Mouse (Mus musculus) kidney, postnatal 0 days (tissue): Measurements from ENCODE around the gene Pnliprp1. TPM values are rescaled to one million over a fixed set of nuclear protein-coding genes. Genes with fewer than 3 reads are reported as not detected.

ENCODE experiments used
- ATAC-seq: fragments of 200-750 bp; cut with Nextera tagmentation; replicated peaks from 2 replicates; pipeline ENCODE4 v1.8.0; 2017; ENCODE audit warnings: low read depth, moderate number of reproducible peaks, moderate TSS enrichment, moderate library complexity; ENCODE audit not compliant: low FRiP score
- DNase-seq: peaks from one replicate; pipeline ENCODE4 v3.0.0-alpha.2; 2016; ENCODE audit warnings: low spot score
- H3K27ac ChIP-seq: fragments of 300-500 bp; sonication (generic); 2 replicates; pipeline ENCODE4 v1.5.1; 2014; ENCODE audit warnings: mild to moderate bottlenecking
- H3K27me3 ChIP-seq: fragments of 300-500 bp; sonication (generic); 2 replicates; pipeline ENCODE4 v1.6.1; 2014; ENCODE audit warnings: low read length, mixed read lengths; ENCODE audit not compliant: insufficient read depth
- H3K36me3 ChIP-seq: fragments of 300-500 bp; sonication (generic); 2 replicates; pipeline ENCODE4 v1.6.1; 2014; ENCODE audit warnings: low read length, mixed read lengths; ENCODE audit not compliant: insufficient read depth
- H3K4me1 ChIP-seq: fragments of 300-500 bp; sonication (generic); replicated peaks from 2 replicates; pipeline ENCODE4 v1.6.1; 2014; ENCODE audit warnings: antibody characterized with exemption, low read length, mixed read lengths; ENCODE audit not compliant: insufficient read depth
- H3K4me2 ChIP-seq: fragments of 300-500 bp; sonication (generic); 2 replicates; pipeline ENCODE4 v1.6.1; 2014; ENCODE audit warnings: mild to moderate bottlenecking, low read length, moderate library complexity, mixed read lengths
- H3K4me3 ChIP-seq: fragments of 300-500 bp; sonication (generic); replicated peaks from 2 replicates; pipeline ENCODE4 v1.5.1; 2014; ENCODE audit warnings: low read depth, low read length
- H3K9ac ChIP-seq: fragments of 300-500 bp; sonication (generic); 2 replicates; pipeline ENCODE4 v1.6.1; 2014; ENCODE audit warnings: low read depth, low read length
- H3K9me3 ChIP-seq: fragments of 300-500 bp; sonication (generic); replicated peaks from 2 replicates; pipeline ENCODE4 v1.6.1; 2016; ENCODE audit warnings: low read length, inconsistent platforms, mixed read lengths
- CTCF ChIP-seq: IDR thresholded peaks from 2 replicates; pipeline ENCODE4 v1.5.1; 2016; ENCODE audit warnings: antibody characterized with exemption, low read depth, mild to moderate bottlenecking, moderate library complexity
- WGBS: fragments of 180-500 bp; shearing (Covaris S2); extraction: QIAGEN DNeasy Blood & Tissue Kit; methylation state at CpG from one replicate; pipeline ENCODE4 v1.1.7; 2014; 5-methylcytosine and 5-hydroxymethylcytosine counted together
- polyA plus RNA-seq: library from polyadenylated mRNA; unstranded; fragments of >200 nt; fragmentation: Nextera tagmentation; extraction: Ambion mirVana; gene quantifications from 2 replicates; pipeline ENCODE4 v1.2.1, GENCODE M21; 2015

Pnliprp1 gene
- polyA plus RNA-seq, 1 experiment from 2014 or later, result not detected

- ATAC-seq (peak; percentile 69; the same call in 1 of the 2 replicates), DNase-seq (peak; percentile 87)
- no peak overlapping the region for H3K4me3 ChIP-seq
- no peaks in the 10 kb centered on the region for H3K4me1 ChIP-seq
- H3K27ac ChIP-seq, result no peak overlapping the region
- H3K27me3 ChIP-seq, result no peaks in the 10 kb centered on the region
- H3K9ac ChIP-seq, result no peak overlapping the region
- no peaks in the 10 kb centered on the region for H3K36me3 ChIP-seq
- WGBS, result 12% methylated on average over 12 of the region's 12 CpGs
- H3K4me2 ChIP-seq, result no peak overlapping the region
- peak; percentile 98 for TF ChIP-seq CTCF
- no peaks in the 10 kb centered on the region for H3K9me3 ChIP-seq
Measured at GRCm38 (mm10) chr19:58762848-58763541, 34.3 kb downstream of the Pnliprp1 start.

DNA sequence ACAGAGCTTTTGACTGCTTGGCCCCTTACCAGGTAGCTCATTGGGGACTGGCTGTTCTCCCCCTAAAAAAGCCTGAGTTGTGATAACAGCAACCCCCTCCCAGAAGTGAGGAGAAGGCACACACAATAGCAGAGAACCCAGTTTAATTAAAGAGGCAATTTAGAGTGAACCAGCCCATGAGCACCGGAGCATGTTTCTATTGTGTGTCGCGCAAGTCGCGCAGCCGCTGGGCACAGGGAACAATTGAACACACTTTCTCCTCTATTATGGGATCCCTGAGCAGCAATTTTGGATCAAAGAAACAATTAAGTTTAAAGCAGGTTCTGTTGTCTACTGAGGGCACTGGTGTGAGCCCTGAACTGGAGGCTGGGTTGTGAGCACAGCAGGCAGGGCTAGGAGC is 38.6 kb downstream of the Pnliprp1 start:
- no peak for ATAC-seq
- Histone ChIP-seq H3K27me3 (no peaks in the 10 kb centered on the region), H3K36me3 (no peaks in the 10 kb centered on the region), H3K4me3 (no peak overlapping the region), H3K4me1 (no peaks in the 10 kb centered on the region), H3K9me3 (no peaks in the 10 kb centered on the region), H3K9ac (no peak overlapping the region), H3K27ac (no peak overlapping the region), H3K4me2 (no peak overlapping the region)
- 70% methylated on average over 6 of the region's 6 CpGs for WGBS
- DNase-seq, result no peak
- TF ChIP-seq CTCF, result no peak

DNA sequence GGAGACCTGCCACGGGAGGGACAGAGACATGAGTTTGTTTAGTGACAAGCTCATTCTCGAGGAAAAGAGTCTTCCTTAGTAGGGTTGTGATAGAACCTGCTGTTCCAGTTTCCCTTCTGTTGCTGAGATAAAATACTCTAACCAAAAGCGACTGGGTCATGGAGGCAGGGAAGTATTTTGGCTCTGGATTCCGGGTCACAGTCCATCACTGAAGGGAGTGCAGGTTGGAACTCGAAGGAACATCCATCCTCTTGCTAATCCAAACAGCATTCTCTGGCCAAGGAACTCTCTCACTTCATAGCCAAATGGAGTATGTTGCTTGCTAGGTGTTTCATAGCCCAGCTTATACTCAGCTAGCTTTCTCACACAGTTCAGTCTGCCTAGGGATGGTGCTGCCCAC is 47.8 kb downstream of the Pnliprp1 start:
- Histone ChIP-seq H3K27ac (no peak overlapping the region), H3K9me3 (no peaks in the 10 kb centered on the region), H3K4me2 (no peak overlapping the region), H3K4me3 (no peak overlapping the region), H3K27me3 (no peaks in the 10 kb centered on the region), H3K9ac (no peak overlapping the region), H3K4me1 (no peaks in the 10 kb centered on the region), H3K36me3 (no peaks in the 10 kb centered on the region)
- ATAC-seq, result no peak
- TF ChIP-seq CTCF, result no peak
- no peak for DNase-seq
- 70% methylated on average over 5 of the region's 5 CpGs for WGBS

DNA sequence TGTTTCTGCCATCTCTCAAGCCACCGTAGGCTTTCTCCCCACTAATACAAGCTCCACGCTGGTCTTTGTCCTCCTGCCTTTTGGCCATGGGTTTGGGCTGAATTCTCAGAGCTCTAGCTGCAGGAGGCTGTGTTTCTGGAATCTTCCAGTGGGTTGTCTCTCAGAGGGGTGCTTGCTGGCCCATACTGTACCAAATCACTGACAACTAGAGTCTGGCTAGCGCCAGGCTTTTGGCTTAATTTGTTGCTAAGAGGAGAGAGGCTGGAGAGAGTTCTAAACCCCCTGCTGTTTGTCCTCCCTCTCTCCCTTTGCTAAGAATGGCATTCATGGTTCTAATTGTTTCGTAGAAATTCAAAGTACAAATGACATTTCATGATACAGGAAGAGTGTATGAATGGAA is 52.9 kb downstream of the Pnliprp1 start:
- ATAC-seq (no peak), DNase-seq (no peak)
- no peak overlapping the region for H3K4me3 ChIP-seq
- no peaks in the 10 kb centered on the region for H3K9me3 ChIP-seq
- H3K27me3 ChIP-seq, result no peaks in the 10 kb centered on the region
- 69% methylated on average over 4 of the region's 4 CpGs for WGBS
- H3K36me3 ChIP-seq, result no peaks in the 10 kb centered on the region
- no peak overlapping the region for H3K4me2 ChIP-seq
- no peaks in the 10 kb centered on the region for H3K4me1 ChIP-seq
- no peak for TF ChIP-seq CTCF
- no peak overlapping the region for H3K27ac ChIP-seq
- H3K9ac ChIP-seq, result no peak overlapping the region

GRCm38 (mm10) chr19:58783938-58784337 is 55.3 kb downstream of the Pnliprp1 start:
- no peak for ATAC-seq
- Histone ChIP-seq H3K4me1 (no peaks in the 10 kb centered on the region), H3K4me2 (no peak overlapping the region), H3K27ac (no peak overlapping the region), H3K27me3 (no peaks in the 10 kb centered on the region), H3K4me3 (no peak overlapping the region), H3K36me3 (no peaks in the 10 kb centered on the region), H3K9ac (no peak overlapping the region), H3K9me3 (no peaks in the 10 kb centered on the region)
- DNase-seq, result no peak
- 46% methylated on average over 7 of the region's 7 CpGs for WGBS
- no peak for TF ChIP-seq CTCF

- H3K27me3 ChIP-seq, result no peaks in the 10 kb centered on the region
- H3K4me2 ChIP-seq, result no peak overlapping the region
- no peak for TF ChIP-seq CTCF
- H3K36me3 ChIP-seq, result no peaks in the 10 kb centered on the region
- no peak overlapping the region for H3K27ac ChIP-seq
- H3K9ac ChIP-seq, result no peak overlapping the region
- no peaks in the 10 kb centered on the region for H3K9me3 ChIP-seq
- DNase-seq (no peak), ATAC-seq (no peak)
- no peak overlapping the region for H3K4me3 ChIP-seq
- WGBS, result 67% methylated on average over 11 of the region's 11 CpGs
- no peaks in the 10 kb centered on the region for H3K4me1 ChIP-seq
Measured at GRCm38 (mm10) chr19:58789194-58789593, 60.5 kb downstream of the Pnliprp1 start.

Other genes starting within 250 kb of the Pnliprp1 start
- not detected in 2 replicates for gene Ccdc172, start 216.9 kb upstream of the Pnliprp1 start, polyA plus RNA-seq
- not detected in 2 replicates for gene Pnlip, start 76.4 kb upstream of the Pnliprp1 start, polyA plus RNA-seq
- gene Pnliprp2, start 30.8 kb downstream of the Pnliprp1 start, polyA plus RNA-seq, result 0.09 and 0.36 TPM in 2 replicates
- not detected in 2 replicates for gene 1700019N19Rik, start 65.6 kb downstream of the Pnliprp1 start, polyA plus RNA-seq
- 0.37 and 0.51 TPM in 2 replicates for gene Eno4, start 214.5 kb downstream of the Pnliprp1 start, polyA plus RNA-seq
- 13.4 and 14.5 TPM in 2 replicates for gene Hspa12a, start 214.8 kb downstream of the Pnliprp1 start, polyA plus RNA-seq